Mouse (Mus musculus): ENCODE results near the gene Mustn1. TPM values are rescaled to one million over a fixed set of nuclear protein-coding genes. Genes with fewer than 3 reads are reported as not detected.

Gene Mustn1
- polyA plus RNA-seq (2015; fragmentation: Nextera tagmentation; extraction: Ambion mirVana): 24.7 and 27.2 TPM in 2 replicates

DNA sequence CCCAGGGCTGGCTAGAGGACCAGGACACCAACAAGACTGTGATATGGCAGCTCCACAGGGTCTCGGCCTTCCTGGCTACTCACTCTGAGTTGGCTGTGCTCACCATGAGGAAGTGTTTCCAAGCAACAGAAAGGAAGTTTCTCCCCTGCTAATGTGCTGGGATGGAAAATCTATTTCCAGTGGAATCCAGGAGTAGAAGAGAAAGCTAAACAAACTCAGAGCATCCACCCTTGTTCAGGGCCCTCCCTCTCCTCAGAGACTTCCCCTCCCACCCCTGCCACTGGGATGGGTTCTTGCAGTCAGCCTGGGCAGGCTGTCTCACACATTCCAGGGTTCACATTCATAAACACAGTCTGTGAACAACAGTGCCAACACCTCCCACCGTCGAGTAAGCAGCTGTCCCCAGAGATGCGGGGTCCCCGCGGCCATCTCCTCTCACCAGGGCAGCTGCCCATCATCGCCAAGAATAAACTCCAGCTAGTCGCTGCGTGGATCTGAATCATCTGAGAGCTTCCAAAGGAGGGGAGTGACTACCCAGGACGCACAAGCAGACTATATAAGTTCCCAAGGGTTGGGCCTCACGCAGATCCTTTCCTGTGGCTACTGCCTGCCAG lies at the start of gene Mustn1:
TSS of gene Mustn1 (plus strand) at position 243 of the 614 bp plus-strand sequence.
- Histone ChIP-seq H3K27me3 (replicated peaks; ENCODE audit: control insufficient read depth, insufficient read depth, low read length) (no peaks in the 10 kb centered on the region), H3K9me3 (ENCODE audit: control insufficient read depth) (no peaks in the 10 kb centered on the region), H3K4me3 (ENCODE audit: low read depth, low read length) (no peak within 1 kb of the TSS), H3K4me2 (replicated peaks; ENCODE audit: low read depth) (peak within 1 kb of the TSS; percentile 27), H3K9ac (ENCODE audit: low read depth, low read length) (no peak within 1 kb of the TSS), H3K4me1 (replicated peaks; ENCODE audit: control insufficient read depth, insufficient read depth, low read length) (no peaks in the 10 kb centered on the region; the same call in 1 of the 2 replicates), H3K27ac (ENCODE audit: low read depth, low read length) (peak within 1 kb of the TSS; percentile 64), H3K36me3 (ENCODE audit: control insufficient read depth, insufficient read depth) (peaks cover 6% of the 10 kb centered on the region; the same call in 1 of the 2 replicates)
- WGBS: 45% methylated on average over 11 of the region's 11 CpGs
- no peak for ATAC-seq
- TF ChIP-seq CTCF (IDR thresholded peaks at IDR 0.05; ENCODE audit: low read depth): no peak

DNA sequence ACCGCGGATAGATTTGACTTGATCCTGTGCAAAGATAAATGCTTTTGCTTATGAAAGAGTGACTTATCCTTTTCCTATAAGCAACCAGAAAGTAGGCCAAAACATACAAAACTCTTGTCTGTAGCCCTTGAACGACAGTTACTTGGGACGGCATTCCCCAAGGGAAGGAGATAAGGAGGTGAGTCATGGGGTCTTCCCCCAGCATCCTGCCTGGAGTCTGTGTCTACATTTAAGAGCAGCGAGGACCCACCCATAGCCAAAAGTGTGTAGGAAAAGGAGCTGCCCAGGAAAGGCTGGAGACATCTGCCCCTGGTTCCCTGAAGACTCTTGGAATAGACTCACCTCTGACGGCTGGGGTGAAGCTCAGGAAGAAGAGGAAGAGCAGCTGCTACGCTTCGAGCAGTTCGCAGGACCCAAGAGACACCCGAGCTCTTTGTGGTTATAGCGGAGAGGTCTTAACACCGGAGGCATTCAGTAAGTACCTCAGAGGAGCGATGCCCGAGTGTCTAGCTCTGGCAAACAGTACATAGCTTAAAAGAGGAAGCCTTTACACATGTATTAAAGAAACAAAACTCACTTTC lies 41.5 kb upstream of the Mustn1 start:
- ATAC-seq: no peak
- Histone ChIP-seq H3K27me3 (replicated peaks; ENCODE audit: control insufficient read depth, insufficient read depth, low read length) (no peaks in the 10 kb centered on the region), H3K4me2 (replicated peaks; ENCODE audit: low read depth) (no peak overlapping the region), H3K9me3 (ENCODE audit: control insufficient read depth) (no peaks in the 10 kb centered on the region), H3K9ac (ENCODE audit: low read depth, low read length) (no peak overlapping the region), H3K4me3 (ENCODE audit: low read depth, low read length) (no peak overlapping the region), H3K36me3 (ENCODE audit: control insufficient read depth, insufficient read depth) (peaks cover 5% of the 10 kb centered on the region; the same call in 1 of the 2 replicates), H3K4me1 (replicated peaks; ENCODE audit: control insufficient read depth, insufficient read depth, low read length) (no peaks in the 10 kb centered on the region), H3K27ac (ENCODE audit: low read depth, low read length) (no peak overlapping the region)
- no peak for TF ChIP-seq CTCF (IDR thresholded peaks at IDR 0.05; ENCODE audit: low read depth)
- 88% methylated on average over 14 of the region's 14 CpGs for WGBS

DNA sequence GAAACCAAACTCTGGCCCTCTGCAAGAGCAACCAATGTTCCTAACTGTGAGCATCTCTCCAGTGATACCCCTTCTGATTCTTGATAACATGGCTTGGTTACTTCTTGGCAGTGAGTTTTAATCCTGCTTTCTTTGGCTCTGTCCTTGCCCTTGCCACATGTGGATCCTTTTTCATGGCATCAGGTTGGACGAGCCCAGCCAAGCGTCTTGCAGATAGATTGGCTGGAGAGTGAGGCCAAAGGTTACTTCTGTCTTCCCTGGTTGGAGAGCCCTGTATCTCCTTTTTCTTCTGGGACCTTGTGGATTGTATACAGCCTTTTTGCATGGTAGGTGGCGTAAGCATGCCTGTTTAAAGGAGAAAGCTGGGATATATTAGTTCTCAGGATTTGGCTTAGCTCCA lies 35.3 kb upstream of the Mustn1 start:
- no peak for ATAC-seq
- 79% methylated on average over 3 of the region's 3 CpGs for WGBS
- Histone ChIP-seq H3K4me3 (ENCODE audit: low read depth, low read length) (no peak overlapping the region), H3K36me3 (ENCODE audit: control insufficient read depth, insufficient read depth) (no peaks in the 10 kb centered on the region; the same call in 1 of the 2 replicates), H3K9ac (ENCODE audit: low read depth, low read length) (no peak overlapping the region), H3K9me3 (ENCODE audit: control insufficient read depth) (no peaks in the 10 kb centered on the region), H3K27ac (ENCODE audit: low read depth, low read length) (no peak overlapping the region), H3K4me2 (replicated peaks; ENCODE audit: low read depth) (no peak overlapping the region), H3K27me3 (replicated peaks; ENCODE audit: control insufficient read depth, insufficient read depth, low read length) (no peaks in the 10 kb centered on the region), H3K4me1 (replicated peaks; ENCODE audit: control insufficient read depth, insufficient read depth, low read length) (no peaks in the 10 kb centered on the region)
- TF ChIP-seq CTCF (IDR thresholded peaks at IDR 0.05; ENCODE audit: low read depth): no peak

DNA sequence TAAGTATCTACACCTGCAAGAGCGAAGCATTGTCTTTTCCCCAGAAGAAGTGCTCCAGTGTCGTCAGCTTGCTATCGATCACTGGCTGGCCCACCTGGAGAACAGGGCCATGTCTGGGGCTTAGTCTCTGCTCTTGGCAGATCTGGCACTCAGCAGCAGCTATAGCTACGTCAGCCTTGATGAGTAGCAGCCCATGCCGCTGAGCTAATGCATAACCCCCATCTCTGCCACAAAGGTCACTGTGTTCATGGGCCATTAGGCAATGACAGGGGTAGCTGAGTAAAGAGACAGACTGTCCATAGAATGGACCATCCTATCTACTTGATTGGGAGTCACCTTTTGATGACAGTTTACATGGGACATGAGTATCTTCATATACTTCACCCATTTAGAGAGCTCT lies 28.5 kb upstream of the Mustn1 start:
- H3K27me3 ChIP-seq (replicated peaks; ENCODE audit: control insufficient read depth, insufficient read depth, low read length): no peaks in the 10 kb centered on the region
- no peak overlapping the region for H3K27ac ChIP-seq (ENCODE audit: low read depth, low read length)
- no peak overlapping the region for H3K9ac ChIP-seq (ENCODE audit: low read depth, low read length)
- no peak for TF ChIP-seq CTCF (IDR thresholded peaks at IDR 0.05; ENCODE audit: low read depth)
- no peak overlapping the region for H3K4me3 ChIP-seq (ENCODE audit: low read depth, low read length)
- no peaks in the 10 kb centered on the region for H3K4me1 ChIP-seq (replicated peaks; ENCODE audit: control insufficient read depth, insufficient read depth, low read length)
- 91% methylated on average over 5 of the region's 5 CpGs for WGBS
- no peak for ATAC-seq
- H3K36me3 ChIP-seq (ENCODE audit: control insufficient read depth, insufficient read depth): no peaks in the 10 kb centered on the region
- no peaks in the 10 kb centered on the region for H3K9me3 ChIP-seq (ENCODE audit: control insufficient read depth)
- H3K4me2 ChIP-seq (replicated peaks; ENCODE audit: low read depth): no peak overlapping the region

DNA sequence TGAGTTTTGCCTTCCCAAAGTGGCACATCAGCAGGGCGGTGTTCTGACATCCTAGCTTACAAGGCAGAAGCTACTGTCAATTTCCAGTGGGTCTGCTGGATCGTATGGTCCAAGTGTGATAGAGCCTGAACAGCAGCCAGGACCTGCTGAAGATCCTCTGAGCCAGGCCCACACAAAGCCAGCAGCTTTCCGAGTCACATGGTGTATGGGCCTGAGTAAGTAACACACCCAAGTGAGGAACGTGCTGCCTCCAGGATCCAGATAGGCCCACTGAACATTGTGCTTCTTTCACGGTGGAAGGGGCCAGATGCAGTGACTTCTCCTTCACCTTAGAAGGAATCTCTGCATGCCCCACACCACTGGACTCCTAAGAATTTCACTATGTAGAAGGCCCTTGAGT lies 26.7 kb upstream of the Mustn1 start:
- no peaks in the 10 kb centered on the region for H3K9me3 ChIP-seq (ENCODE audit: control insufficient read depth)
- H3K36me3 ChIP-seq (ENCODE audit: control insufficient read depth, insufficient read depth): no peaks in the 10 kb centered on the region
- H3K4me3 ChIP-seq (ENCODE audit: low read depth, low read length): no peak overlapping the region
- 63% methylated on average over 5 of the region's 5 CpGs for WGBS
- no peak for ATAC-seq
- no peaks in the 10 kb centered on the region for H3K27me3 ChIP-seq (replicated peaks; ENCODE audit: control insufficient read depth, insufficient read depth, low read length)
- H3K4me2 ChIP-seq (replicated peaks; ENCODE audit: low read depth): no peak overlapping the region
- H3K9ac ChIP-seq (ENCODE audit: low read depth, low read length): no peak overlapping the region
- no peaks in the 10 kb centered on the region for H3K4me1 ChIP-seq (replicated peaks; ENCODE audit: control insufficient read depth, insufficient read depth, low read length)
- TF ChIP-seq CTCF (IDR thresholded peaks at IDR 0.05; ENCODE audit: low read depth): no peak
- H3K27ac ChIP-seq (ENCODE audit: low read depth, low read length): no peak overlapping the region

DNA sequence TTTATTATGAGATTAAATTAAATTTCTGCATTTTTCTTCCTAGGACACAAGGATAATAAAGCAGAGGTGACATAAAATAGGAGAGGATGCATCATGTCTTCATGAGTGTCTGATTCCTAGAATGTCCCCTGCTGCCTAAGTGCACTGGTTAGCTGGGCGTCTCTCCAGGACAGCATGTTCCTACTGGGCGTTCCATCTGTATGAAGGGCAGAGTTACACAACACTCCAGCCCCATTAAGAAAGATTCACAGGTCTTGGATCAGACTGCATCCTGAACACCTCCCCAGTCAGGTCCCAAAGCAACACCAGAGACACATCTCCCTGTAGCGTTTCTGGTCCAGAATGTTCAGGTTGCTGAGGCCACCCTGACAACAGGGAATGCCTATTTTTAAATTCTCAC lies 23.7 kb upstream of the Mustn1 start:
- no peaks in the 10 kb centered on the region for H3K36me3 ChIP-seq (ENCODE audit: control insufficient read depth, insufficient read depth)
- no peak overlapping the region for H3K27ac ChIP-seq (ENCODE audit: low read depth, low read length)
- no peaks in the 10 kb centered on the region for H3K27me3 ChIP-seq (replicated peaks; ENCODE audit: control insufficient read depth, insufficient read depth, low read length)
- no peak for TF ChIP-seq CTCF (IDR thresholded peaks at IDR 0.05; ENCODE audit: low read depth)
- H3K9me3 ChIP-seq (ENCODE audit: control insufficient read depth): no peaks in the 10 kb centered on the region
- WGBS: 90% methylated on average over 3 of the region's 3 CpGs
- H3K9ac ChIP-seq (ENCODE audit: low read depth, low read length): no peak overlapping the region
- no peak for ATAC-seq
- H3K4me1 ChIP-seq (replicated peaks; ENCODE audit: control insufficient read depth, insufficient read depth, low read length): no peaks in the 10 kb centered on the region
- no peak overlapping the region for H3K4me2 ChIP-seq (replicated peaks; ENCODE audit: low read depth)
- no peak overlapping the region for H3K4me3 ChIP-seq (ENCODE audit: low read depth, low read length)

All from intestine, postnatal 0 days (tissue).